Mouse (Mus musculus) gastrocnemius, postnatal 4 days (tissue): Measurements from ENCODE around the gene Uqcrfs1. TPM values are rescaled to one million over a fixed set of nuclear protein-coding genes. Genes with fewer than 3 reads are reported as not detected.

ENCODE experiments used
- DNase-seq, 2 experiments: peaks; one replicate each; pipeline ENCODE4 v3.0.0; 2021 to 2022; ENCODE audit warnings: low spot score in 2 of 2, mixed read lengths in 2 of 2
- long read RNA-seq, 2 experiments: library from polyadenylated mRNA; stranded (forward); transcript quantifications; one replicate each; pipeline ENCODE4 v2.0.0; 2021
- total RNA-seq, 2 experiments: library from RNA; stranded (reverse); gene quantifications; 2 replicates each; pipeline ENCODE4 v1.2.3; 2021

Uqcrfs1 gene
- 100 to 1,000 TPM; 311 TPM for total RNA-seq
- long read RNA-seq, experiment 1, transcript Uqcrfs1-201 (2 exons, 1,363 nt), result major isoform, 666 of 673 reads
- long read RNA-seq, experiment 1, partial matches to known transcripts, result 0 of 673 reads
- long read RNA-seq, experiment 1, other reads (novel, unspliced or antisense), result 7 of 673 reads
- long read RNA-seq, experiment 2, transcript Uqcrfs1-201 (2 exons, 1,363 nt), result major isoform, 612 of 621 reads
- long read RNA-seq, experiment 2, partial matches to known transcripts, result 0 of 621 reads
- long read RNA-seq, experiment 2, other reads (novel, unspliced or antisense), result 9 of 621 reads

DNA sequence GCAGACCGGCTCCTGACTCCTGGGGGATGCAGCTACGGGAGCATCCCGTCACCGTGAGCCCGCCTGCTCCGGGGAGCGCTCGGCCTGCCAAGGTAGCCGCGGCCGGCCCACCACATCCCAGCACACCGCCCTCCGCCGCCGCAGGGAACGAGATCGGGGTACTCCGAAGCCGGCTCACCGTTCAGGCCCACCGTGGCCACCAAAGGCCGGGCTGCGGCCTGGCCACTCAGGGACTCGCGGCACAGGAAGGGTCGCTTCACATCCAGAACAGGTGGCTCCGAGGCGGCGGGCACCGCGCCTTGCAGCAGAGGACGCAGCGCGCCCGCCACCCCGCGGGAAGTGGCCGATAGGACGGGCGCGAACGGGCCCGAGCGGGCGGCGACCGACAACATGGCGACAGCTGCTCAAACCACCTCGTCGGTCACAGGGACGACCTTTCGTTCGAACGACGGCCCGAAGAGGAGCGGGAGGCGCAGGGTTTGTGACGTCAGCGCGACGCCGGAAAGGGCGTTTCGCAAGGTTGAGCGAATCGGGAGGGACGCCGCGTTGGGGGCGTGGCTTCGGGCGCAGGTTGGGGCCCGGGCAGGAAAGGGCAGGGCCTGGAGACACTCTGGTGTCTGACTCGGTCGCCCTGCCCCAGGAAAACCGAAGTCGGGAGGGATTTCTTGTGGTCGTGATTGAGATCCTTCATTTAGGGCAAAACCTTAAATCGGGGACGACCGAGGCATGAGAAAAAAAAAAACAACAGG is at the start of gene Uqcrfs1:
Gene Uqcrfs1 (minus strand): TSS at position 507 of the 749 bp plus-strand sequence.
- peak; percentile 94 to 99 for DNase-seq

DNA sequence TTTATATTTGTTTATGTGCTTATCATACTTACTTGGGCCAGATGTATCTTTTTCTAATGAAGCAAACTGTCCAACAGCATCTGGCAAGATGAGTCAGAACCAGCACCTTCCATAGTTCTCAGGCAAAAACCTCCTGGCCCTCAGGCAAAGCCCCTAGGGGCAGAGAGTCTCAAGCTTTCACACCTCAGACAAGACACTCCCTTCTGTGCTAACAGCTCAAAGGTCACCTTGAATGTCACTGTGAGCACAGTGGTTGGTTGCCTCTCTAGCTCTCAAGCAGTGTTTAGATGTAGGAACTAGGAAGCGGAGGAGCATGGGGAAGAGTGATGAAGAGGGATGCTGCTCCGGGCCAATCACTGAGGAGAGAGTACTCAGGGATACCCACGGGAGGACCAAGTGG is 40.6 kb upstream of the Uqcrfs1 start:
- DNase-seq, result no peak

- no peak for DNase-seq
Measured at GRCm38 (mm10) chr13:30582541-30582940, 37.4 kb upstream of the Uqcrfs1 start.

GRCm38 (mm10) chr13:30578806-30579205 is 33.6 kb upstream of the Uqcrfs1 start:
- no peak for DNase-seq

DNA sequence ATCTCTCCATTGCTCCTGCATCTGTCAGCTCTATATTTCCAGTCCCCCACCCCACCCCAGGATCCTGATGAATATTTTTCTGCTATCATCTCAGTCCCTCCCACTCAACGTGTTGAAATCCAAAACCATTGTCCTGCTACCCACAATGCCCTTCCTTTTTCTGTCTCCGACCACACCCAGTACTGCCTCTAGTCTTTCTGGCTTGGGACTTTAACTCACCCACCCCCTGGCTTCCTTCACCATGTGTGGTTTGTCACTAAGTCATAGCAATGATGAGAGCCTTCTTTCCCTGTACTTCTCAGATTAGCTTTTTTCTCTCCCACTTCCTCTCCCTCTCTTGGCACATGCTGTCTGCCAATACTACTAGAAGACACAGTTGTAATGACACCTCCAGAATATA is 31.7 kb upstream of the Uqcrfs1 start:
- no peak for DNase-seq

GRCm38 (mm10) chr13:30572971-30573370 is 27.8 kb upstream of the Uqcrfs1 start:
- DNase-seq, result no peak

- DNase-seq, result no peak
Measured at GRCm38 (mm10) chr13:30570182-30570581, 25.0 kb upstream of the Uqcrfs1 start.

GRCm38 (mm10) chr13:30567571-30567970 is 22.4 kb upstream of the Uqcrfs1 start:
- no peak for DNase-seq

DNA sequence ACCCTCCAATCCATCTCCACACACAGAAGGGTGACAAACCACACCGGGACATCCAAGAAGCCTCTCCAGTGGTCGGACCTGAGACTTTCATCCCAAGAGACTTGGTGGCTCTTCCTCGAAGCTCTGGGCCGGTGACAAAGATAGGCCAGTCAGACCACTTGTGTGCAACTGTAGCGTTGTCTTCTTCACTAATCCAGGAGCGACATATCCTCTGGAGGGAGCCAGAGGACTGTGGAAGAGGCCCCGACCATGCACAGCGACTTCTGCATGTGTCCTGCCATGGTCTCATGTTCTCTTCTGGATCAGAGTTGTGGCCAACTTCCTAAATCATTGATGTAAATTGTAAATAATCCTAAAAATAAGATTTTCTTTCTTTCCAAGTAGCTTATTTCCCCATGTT is 21.6 kb upstream of the Uqcrfs1 start:
- DNase-seq, result peak in 1 of 2 experiments; percentile 41

DNA sequence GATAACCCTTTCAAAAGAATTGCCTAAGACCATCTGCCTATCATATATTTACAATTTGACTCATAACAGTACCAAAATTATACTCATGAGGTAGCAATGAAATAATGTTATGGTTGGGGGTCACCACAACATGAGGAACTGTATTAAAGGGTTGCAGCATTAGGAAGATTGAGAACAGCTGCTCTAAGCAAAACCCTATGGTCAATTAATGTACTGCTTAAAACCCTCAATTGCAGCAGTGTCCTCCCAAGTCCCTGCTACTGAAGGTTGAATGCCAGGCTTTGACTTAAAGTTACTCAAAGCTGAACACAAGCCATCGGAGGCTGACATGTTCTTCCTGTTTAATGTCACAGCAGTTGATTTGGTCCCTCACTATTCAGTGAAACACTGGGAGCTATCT is 15.4 kb upstream of the Uqcrfs1 start:
- no peak for DNase-seq

DNA sequence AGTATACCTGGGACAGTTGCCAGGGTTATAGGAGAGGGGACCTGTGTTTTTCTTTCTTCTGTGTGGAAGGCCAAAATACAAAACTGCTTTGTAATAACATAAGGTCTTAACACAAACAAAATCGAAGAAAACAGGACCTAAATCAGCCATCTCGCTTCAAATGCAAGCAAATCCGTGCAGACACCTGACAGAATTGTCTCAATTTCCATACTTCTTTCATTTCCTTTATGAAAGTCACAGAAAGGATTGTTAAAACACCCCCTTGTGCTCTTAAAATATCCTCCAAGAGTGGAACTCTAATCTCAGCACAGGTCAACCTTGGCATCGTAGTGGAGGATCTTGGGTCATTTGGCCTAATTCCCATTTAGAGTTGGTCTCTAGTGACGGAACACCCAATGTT is 14.9 kb upstream of the Uqcrfs1 start:
- DNase-seq, result no peak

- DNase-seq, result no peak
Measured at GRCm38 (mm10) chr13:30557751-30558150, 12.6 kb upstream of the Uqcrfs1 start.

GRCm38 (mm10) chr13:30553051-30553587 is 8.0 kb upstream of the Uqcrfs1 start:
- no peak for DNase-seq

DNA sequence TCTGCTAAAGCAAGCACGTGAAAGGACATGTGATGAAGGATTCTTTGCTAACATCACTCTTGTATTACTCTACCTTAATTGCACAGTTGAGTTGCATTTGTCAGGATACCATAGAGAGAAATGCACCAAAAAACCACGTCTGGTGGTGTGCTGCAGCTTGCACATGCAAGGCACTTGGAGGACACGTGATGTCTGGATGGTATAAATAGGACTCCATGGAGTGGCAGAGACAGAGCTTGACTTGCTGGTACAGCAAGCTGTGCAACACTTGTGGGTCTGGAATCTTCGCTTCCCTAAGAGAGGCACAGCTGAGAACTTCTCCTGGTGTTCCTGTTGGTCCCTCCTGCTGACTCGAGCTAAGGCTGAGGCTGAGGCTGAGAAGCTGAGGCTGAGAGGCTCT is 4.2 kb upstream of the Uqcrfs1 start:
- DNase-seq, result no peak

GRCm38 (mm10) chr13:30548835-30549234 is 3.7 kb upstream of the Uqcrfs1 start:
- peak; percentile 70 to 81 for DNase-seq

DNA sequence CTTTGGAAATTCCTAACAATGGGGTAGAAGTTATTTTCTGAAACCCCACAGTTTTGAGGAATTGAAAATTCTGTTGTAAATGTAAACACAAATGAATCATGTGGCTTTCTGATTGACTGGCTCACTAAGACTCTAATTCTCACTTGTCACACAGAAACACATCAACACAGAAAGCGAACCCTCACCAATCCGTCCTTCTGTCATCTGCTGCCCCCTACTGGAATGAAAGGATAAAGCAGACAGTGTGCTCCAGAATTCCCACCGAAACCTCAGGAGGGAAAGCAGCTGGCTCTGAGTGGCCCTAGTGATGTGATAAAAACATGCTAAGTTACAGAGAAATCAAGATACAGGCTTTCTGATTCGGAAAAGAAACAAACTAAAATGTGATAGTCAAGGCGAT is 14.4 kb downstream of the Uqcrfs1 start:
- peak in 1 of 2 experiments; percentile 61 for DNase-seq

DNA sequence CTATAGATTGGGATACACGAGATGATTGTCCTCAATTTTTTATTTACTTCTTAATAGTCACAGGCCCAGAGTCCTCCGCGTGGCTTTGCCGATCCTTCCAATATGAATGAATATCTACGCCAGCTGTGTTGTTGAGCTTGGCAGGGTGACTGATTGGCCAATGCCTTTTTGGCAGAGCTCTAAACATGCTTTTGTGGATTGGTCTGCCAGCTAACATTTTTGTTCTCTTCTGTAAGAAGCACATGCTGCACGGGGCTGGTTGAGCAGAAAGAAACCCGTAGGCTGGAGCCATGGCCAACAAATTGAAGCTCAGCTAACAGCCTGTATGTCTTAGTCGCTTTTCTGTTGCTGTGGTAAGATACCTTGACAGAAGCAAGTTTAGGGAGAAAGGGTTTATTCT is 20.2 kb downstream of the Uqcrfs1 start:
- DNase-seq, result peak in 1 of 2 experiments; percentile 57

DNA sequence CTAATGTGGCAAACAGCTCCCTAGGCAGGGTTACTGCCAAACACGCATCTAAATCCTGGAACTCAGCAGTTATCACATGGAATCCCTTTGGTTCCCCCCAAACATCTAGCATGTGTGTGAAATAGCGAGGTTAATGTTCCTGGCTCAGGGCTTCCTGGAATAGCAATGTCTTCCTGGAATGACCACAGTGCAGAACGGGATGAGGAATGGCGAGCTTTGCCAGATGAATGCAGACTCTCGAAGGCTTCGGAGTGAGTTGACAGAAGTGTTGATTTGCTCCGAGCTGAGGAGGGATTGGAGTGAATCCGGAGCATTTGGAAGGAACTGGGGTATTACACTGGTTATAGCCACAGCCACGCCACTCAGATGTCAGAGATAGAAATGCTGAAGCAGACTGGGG is 21.2 kb downstream of the Uqcrfs1 start:
- peak in 1 of 2 experiments; percentile 47 for DNase-seq

GRCm38 (mm10) chr13:30523246-30523891 is 21.8 kb downstream of the Uqcrfs1 start:
- DNase-seq, result peak in 1 of 2 experiments; percentile 18

DNA sequence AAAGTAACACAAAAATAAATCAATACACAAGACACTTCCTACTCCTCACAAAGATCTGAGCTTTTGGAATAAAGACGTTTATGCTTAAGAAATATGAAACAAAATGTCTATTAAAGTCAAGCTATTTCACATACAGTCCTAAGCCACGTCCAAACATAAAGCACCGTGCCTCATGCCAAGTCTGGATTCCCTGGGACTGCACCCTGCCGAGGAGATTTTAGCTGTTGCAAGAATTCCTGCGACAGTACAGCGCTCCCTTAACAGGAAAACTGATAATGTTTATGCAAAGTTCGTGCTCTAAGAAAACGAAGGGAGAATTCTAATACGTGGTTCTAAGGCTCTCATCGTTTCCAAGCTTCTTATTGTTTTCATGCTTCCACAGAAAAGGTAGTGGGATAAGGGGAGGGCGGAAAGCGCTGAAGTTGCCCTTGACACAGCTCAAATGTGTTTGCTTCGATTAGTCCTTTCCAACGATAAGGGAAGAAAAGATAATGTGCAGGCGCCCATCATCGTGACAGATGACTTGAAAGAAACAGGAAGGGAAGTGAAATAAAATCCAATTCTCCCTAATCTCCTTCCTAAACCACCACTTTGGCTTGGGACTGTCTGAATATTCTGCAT is 23.8 kb downstream of the Uqcrfs1 start:
- DNase-seq, result no peak

DNA sequence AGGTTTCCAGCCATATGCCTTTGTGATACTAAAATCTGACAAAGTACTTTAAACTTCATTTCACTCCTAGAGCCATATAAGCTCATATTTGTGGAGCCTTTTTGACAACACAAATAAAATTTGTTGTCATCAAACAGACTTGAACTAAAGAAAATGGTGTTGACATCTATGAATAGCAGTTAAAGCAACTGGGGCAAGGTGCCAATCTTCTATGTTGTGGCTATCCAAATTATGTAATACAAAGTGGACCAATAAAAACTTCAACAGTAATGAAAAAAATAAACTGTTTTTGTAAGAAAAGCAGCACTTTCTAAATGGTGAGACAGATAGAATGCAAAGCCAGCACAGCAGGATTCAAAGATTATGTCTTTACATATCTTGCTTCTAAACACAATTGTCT is 27.0 kb downstream of the Uqcrfs1 start:
- no peak for DNase-seq
